Mouse (Mus musculus): Measurements from ENCODE around the gene Prrg2. TPM values are rescaled to one million over a fixed set of nuclear protein-coding genes. Genes with fewer than 3 reads are reported as not detected.

Prrg2 gene
- total RNA-seq, 4 experiments from 2014 or later = 7.2 to 13.3 (median 10.6) TPM

DNA sequence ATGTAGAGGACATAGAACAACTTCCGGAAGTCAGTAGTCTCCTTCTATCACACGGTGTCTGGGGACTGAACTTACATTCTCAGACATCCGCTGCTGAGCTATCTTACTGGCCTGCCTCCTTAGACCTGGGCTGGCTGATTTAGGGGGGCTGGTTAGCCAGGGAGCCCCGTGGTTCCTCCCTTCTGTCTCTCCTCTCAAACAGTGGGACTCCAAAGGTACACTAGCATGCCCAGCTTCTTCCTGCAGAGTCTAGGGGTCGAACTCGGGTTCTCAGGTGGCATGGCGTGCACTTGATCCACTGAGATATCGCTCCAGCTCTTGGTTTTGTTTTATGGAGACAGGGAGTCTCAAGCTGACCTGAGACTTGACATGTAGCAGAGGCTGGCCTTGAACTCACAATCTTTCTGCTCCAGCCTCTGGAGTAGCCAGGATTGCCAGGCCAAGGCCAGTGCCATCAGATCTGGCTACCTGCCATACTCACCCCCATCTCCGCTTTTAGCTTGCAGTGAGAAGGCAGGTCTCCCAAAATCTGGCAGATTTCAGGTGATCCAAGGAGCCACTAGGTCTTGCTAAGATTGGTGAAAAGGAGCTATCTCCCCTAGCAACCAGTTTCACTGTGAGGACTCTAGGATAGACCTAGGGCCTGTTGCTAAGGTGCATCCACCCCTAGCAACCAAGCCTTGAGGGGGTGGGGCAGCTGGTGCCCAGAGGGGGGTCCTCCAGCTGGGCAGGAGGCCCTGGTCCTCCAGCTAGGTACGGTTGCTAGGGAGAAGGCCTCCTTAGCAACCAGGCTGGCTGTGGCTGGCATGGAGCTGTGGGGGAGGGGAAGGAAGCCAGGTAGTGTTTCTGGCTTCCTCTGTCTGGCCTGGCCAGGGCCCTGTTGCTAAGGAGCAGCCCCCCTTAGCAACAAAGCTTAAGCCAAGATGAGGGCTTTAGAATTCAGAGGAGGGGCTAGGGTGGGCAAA is 3.6 kb downstream of the Prrg2 start:
- DNase-seq (ENCODE audit: low spot score in 2 of 2) = no peak

DNA sequence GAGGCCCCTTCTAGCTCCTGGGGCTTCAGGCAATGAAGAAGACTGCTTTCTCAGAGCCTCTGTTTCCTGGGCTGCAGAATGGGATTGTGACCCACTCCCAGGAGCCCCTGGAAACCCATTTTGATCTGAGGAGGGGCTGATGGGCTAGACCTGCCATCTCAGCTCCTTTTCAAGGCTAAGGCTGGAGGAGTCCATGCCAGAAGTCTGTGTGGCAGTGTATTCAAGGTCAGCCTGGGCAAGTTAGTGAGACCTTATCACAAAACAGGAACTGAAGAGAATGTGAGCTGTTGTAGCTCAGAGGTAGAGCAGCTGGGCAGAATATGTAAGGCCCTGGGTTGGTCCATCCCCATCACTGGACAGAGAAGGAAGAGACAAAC is 5.5 kb downstream of the Prrg2 start:
- no peak for DNase-seq (ENCODE audit: low spot score in 2 of 2)

- no peak for DNase-seq (ENCODE audit: low spot score in 2 of 2)
Measured at GRCm38 (mm10) chr7:45056329-45056971, 6.0 kb downstream of the Prrg2 start.

- peak; percentile 92 to 96 for DNase-seq (ENCODE audit: low spot score in 2 of 2)
Measured at GRCm38 (mm10) chr7:45053931-45054510, 8.5 kb downstream of the Prrg2 start.

GRCm38 (mm10) chr7:45053117-45053930 is 9.2 kb downstream of the Prrg2 start:
- peak; percentile 66 to 74 for DNase-seq (ENCODE audit: low spot score in 2 of 2)

- no peak for DNase-seq (ENCODE audit: low spot score in 2 of 2)
Measured at GRCm38 (mm10) chr7:45052862-45053116, 9.7 kb downstream of the Prrg2 start, which contains the start of gene Prr12. Prr12 (minus strand) TSS chr7:45052881.

GRCm38 (mm10) chr7:45052181-45052861 is 10.2 kb downstream of the Prrg2 start:
- no peak for DNase-seq (ENCODE audit: low spot score in 2 of 2)

DNA sequence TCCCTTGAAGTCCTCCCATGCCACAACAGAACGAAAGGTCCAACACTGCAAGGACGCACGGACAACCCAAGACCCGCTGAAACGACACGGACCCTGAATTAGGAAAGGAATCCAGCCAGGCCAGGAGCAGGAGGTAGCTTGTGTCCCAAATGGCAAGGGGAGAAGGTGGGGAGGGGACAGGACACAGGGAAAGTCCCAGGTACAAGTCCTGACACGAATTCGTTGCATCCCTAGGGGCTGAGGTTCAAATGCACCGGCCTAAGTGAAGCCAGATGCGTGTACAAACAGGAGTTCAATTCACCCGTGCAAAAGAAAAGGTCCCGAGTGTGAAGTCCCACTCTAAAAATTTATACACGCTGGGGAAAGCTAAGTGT is 10.9 kb downstream of the Prrg2 start:
- DNase-seq (ENCODE audit: low spot score in 2 of 2) = no peak

DNA sequence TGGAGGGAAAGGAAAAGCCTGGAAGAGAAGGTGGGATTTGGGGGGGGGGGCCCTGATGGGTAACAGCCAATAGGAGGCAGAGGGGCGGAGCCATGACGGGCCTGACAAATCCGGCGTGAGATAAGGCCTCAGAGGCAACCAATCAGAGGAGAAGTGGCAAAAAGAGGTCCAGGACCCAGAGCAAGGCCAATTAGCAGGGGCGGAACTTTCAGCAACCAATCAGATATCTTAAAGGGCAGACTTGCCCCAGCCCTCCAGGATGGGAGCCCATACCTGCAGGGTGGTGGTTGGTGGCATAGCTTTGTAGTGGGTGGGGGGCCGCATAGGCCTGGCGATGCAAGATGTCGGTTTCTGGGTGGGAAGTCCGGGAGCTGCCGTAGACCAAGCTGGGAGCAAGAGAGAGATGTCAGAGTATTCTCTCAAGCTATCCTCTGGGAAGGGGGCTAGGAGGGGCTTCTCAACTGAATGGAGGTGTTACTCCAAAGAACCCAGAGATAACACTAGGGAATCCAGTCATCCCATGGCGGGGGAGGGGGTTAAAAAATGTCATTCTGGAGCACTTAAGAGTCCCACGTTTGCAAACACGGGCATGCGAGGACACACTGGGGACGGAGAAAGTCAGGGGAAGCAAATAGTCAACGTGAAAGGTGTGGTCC is 11.4 kb downstream of the Prrg2 start:
- peak; percentile 43 to 60 for DNase-seq (ENCODE audit: low spot score in 2 of 2)

DNA sequence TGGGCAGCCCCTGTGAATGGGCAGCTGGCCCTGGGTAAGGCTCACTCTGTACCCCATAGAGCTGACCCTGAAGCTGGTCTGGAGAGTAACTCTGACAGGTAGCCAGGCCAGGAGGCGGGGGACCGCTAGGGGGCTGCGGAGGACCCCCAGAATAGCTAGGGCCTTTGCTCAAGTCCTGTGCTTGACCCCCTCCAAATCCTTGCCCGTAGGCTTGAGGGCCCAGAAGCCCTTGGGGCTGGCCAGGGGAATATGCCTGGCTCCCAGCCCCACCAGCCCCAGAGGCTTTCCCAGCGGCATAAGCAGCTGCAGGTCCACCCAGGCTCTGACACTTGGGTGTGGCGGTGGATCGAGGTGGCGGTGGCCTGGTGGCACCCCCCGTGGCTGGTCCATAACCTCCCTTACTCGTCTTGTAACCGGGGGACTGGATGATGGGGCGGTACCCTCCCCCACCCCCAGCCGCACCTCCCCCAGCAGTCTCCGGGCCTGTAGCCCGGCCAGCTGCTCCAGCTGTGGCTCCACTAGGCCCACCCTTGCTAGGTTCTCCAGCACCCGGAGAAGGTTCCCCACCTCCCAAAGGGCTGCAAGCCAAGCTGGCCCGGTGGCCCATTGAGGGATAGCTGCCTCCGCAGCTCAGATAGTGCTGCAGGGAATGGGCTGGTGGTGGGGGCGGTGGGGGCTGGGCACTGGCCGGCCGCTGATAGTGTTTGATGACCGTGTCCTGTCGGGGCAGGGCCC is 13.4 kb downstream of the Prrg2 start:
- no peak for DNase-seq (ENCODE audit: low spot score in 2 of 2)

- no peak for DNase-seq (ENCODE audit: low spot score in 2 of 2)
Measured at GRCm38 (mm10) chr7:45048001-45048890, 14.2 kb downstream of the Prrg2 start.

GRCm38 (mm10) chr7:45047491-45047890 is 15.0 kb downstream of the Prrg2 start:
- DNase-seq (ENCODE audit: low spot score in 2 of 2) = no peak

DNA sequence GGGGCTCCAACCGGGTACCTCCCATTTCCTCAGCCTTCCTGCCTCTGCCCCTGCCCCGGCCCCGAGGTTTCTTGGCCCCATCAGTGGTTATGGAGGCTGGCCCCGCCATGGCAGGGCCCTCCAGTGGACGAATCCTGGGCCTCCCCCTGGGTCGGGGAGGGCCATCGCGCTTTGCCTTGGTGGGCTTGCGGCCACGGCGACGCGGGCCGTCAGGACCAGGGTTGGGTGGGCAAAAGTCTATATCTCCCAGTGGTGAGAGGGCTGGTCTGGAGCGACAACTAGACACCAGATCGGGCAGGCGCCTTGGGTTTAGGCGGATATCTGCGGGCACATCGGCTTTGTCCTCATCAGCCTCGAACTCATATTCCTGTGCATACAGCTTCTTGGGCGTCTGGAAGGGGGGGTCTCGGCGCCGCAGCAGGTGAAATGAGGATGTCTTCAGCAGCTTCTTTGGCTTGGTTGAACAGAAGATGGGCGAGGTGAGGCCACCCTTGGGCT is 15.6 kb downstream of the Prrg2 start:
- DNase-seq (ENCODE audit: low spot score in 2 of 2) = no peak

GRCm38 (mm10) chr7:45045741-45046140 is 16.7 kb downstream of the Prrg2 start:
- DNase-seq (ENCODE audit: low spot score in 2 of 2) = no peak

DNA sequence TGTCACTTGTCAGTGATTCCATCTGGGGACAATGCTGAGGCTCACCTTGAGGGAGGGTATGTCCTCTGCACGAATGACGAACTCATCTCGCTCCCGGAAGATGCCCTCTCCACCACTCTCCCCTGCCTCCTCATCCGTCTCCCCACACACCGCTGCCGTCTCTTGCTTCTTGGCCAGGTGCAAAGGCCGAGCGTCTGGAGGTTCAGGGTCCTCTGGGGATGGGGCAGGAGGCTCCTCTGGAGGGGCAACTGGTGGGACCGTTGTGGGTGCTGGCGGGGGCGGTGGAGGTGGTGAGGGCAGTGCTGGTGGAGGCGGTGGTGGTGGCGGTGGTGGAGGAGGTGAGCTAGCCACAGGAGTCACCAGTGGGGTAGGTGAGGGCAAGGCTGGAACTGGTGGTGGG is 19.2 kb downstream of the Prrg2 start:
- no peak for DNase-seq (ENCODE audit: low spot score in 2 of 2)

GRCm38 (mm10) chr7:45040851-45041250 is 21.6 kb downstream of the Prrg2 start:
- DNase-seq (ENCODE audit: low spot score in 2 of 2) = peak; percentile 72 to 82

DNA sequence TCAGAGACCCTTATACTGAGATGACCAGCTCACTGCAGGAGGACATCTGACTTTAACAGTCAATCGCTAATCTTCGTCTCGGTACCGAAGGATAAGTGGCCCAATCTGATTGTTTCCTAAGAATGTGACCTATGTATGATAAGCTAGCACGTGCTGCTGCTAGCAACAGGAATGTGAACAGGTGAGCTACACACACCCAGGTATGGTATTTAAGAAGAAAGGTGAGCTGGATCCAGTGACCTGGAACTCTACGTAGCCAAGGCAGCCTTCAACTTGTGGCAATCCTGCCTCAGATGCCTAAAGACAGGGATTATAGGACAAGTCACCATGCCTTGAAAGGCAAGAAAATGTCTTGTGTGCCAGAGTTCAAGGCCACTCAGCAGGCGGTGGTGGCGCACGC is 24.1 kb downstream of the Prrg2 start:
- DNase-seq (ENCODE audit: low spot score in 2 of 2) = no peak

- no peak for DNase-seq (ENCODE audit: low spot score in 2 of 2)
Measured at GRCm38 (mm10) chr7:45037720-45038361, 24.6 kb downstream of the Prrg2 start.
